Mouse (Mus musculus): ENCODE data around the gene Uts2. TPM values are rescaled to one million over a fixed set of nuclear protein-coding genes. Genes with fewer than 3 reads are reported as not detected.
A peak's percentile ranks its signal among the peaks of the same experiment; 100 is the strongest.

The Uts2 gene
- total and polyA plus RNA-seq, 3 experiments = not detected

DNA sequence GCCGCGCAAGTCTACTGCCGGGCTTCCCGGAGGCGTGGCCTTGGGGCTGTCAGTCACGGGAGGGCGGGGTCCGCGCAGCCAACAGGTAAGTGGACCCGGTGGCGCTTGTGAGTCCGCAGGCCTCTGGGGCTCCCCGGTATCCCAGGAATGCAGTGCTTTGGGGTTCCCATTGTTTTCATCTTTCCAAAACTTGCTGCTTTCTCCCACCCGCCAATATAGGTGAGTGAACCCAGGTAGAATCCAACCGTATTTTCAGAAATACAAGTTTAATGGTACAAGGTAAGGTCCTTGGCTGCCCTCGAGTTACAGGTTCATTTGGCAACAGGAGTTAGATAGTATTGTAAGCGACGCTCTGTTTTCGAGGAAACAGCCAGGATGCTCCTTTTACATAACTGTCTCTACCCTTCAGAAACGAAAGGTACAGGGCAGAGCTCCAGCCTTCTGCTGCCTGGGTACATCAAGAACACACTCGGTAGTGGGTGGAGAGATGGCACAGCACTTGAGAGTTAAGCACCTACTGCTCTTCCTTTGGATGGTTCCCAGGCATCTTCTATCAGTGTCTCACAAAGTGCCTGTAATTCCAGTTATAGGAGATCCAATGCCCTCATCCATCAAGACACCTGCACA lies 48.2 kb downstream of the Uts2 start:
- Histone ChIP-seq H3K4me1 (ENCODE audit: control insufficient read depth in 1 of 2, insufficient read depth in 2 of 2) (peaks cover 2 to 17% of the 10 kb centered on the region in 2 experiments; a peak in 3 of 4 replicates), H3K79me2 (replicated peaks; ENCODE audit: control insufficient read depth, extremely low read depth, insufficient read depth, poor library complexity, severe bottlenecking) (no peaks in the 10 kb centered on the region), H3K36me3 (replicated peaks in 1 of 2; ENCODE audit: control insufficient read depth in 1 of 2, insufficient read depth in 1 of 2, low read length in 1 of 2) (peaks cover 20 to 34% of the 10 kb centered on the region in 2 experiments), H3K27me3 (replicated peaks) (no peaks in the 10 kb centered on the region), H3K9me3 (replicated peaks; ENCODE audit: low read length) (no peaks in the 10 kb centered on the region), H3K27ac (ENCODE audit: insufficient read depth, low read depth) (no peak overlapping the region), H3K9ac (ENCODE audit: insufficient read depth, low read depth) (no peak overlapping the region), H3K4me3 (replicated peaks in 1 of 3; ENCODE audit: low read depth in 2 of 3, low read length in 2 of 3, poor library complexity in 1 of 3) (peak overlapping the region; percentile 32 to 48 (median 34)), H3K4me2 (ENCODE audit: insufficient read depth, low read depth, poor library complexity, severe bottlenecking) (no peak overlapping the region)
- dilution Hi-C loops (cut with MboI; ENCODE audit: extremely low pct_ligation_motif_present, extremely low pct_unique_long_range_greater_than_20kb, low sequenced_read_pairs) (no loop called here), in situ Hi-C loops (cut with MboI; ENCODE audit: low pct_ligation_motif_present, low pct_unique_long_range_greater_than_20kb, low sequenced_read_pairs) (no loop called here)
- DNase-seq (ENCODE audit: extremely low read depth) = no peak
- TF ChIP-seq NRF1 (IDR thresholded peaks at IDR 0.05; ENCODE audit: low read depth, low read length) = peak; percentile 66; the same call in 1 of the 2 replicates
- TF ChIP-seq ZKSCAN1 (IDR thresholded peaks at IDR 0.05; ENCODE audit: borderline replicate concordance, low read depth, low read length) = no peak

GRCm38 (mm10) chr4:151046524-151046923 lies 49.6 kb downstream of the Uts2 start:
- Histone ChIP-seq H3K9ac (ENCODE audit: insufficient read depth, low read depth) (no peak overlapping the region), H3K27me3 (replicated peaks) (no peaks in the 10 kb centered on the region), H3K79me2 (replicated peaks; ENCODE audit: control insufficient read depth, extremely low read depth, insufficient read depth, poor library complexity, severe bottlenecking) (no peaks in the 10 kb centered on the region; the same call in 1 of the 2 replicates), H3K4me1 (ENCODE audit: control insufficient read depth in 1 of 2, insufficient read depth in 2 of 2) (peaks cover 7 to 22% of the 10 kb centered on the region in 2 experiments; a peak in 3 of 4 replicates), H3K9me3 (replicated peaks; ENCODE audit: low read length) (no peaks in the 10 kb centered on the region), H3K4me3 (replicated peaks in 1 of 3; ENCODE audit: low read depth in 2 of 3, low read length in 2 of 3, poor library complexity in 1 of 3) (no peak overlapping the region), H3K27ac (ENCODE audit: insufficient read depth, low read depth) (no peak overlapping the region), H3K4me2 (ENCODE audit: insufficient read depth, low read depth, poor library complexity, severe bottlenecking) (no peak overlapping the region), H3K36me3 (replicated peaks in 1 of 2; ENCODE audit: control insufficient read depth in 1 of 2, insufficient read depth in 1 of 2, low read length in 1 of 2) (peaks cover 29 to 47% of the 10 kb centered on the region in 2 experiments)
- in situ Hi-C loops (cut with MboI; ENCODE audit: low pct_ligation_motif_present, low pct_unique_long_range_greater_than_20kb, low sequenced_read_pairs) = no loop called here
- dilution Hi-C loops (cut with MboI; ENCODE audit: extremely low pct_ligation_motif_present, extremely low pct_unique_long_range_greater_than_20kb, low sequenced_read_pairs) = no loop called here
- DNase-seq (ENCODE audit: extremely low read depth) = no peak
- no peak for TF ChIP-seq CHD1 (IDR thresholded peaks at IDR 0.05; ENCODE audit: low read depth, low read length)
- no peak for TF ChIP-seq ZC3H11A (IDR thresholded peaks at IDR 0.05; ENCODE audit: low read depth, low read length)
- TF ChIP-seq GABPA (IDR thresholded peaks at IDR 0.05; ENCODE audit: insufficient replicate concordance, low read depth, low read length) = no peak
- no peak for TF ChIP-seq MAZ (IDR thresholded peaks at IDR 0.05; ENCODE audit: low read depth, low read length)
- TF ChIP-seq UBTF (IDR thresholded peaks at IDR 0.05; ENCODE audit: low read depth, low read length) = no peak

- Histone ChIP-seq H3K9me3 (replicated peaks; ENCODE audit: low read length) (no peaks in the 10 kb centered on the region), H3K27me3 (replicated peaks) (no peaks in the 10 kb centered on the region), H3K79me2 (replicated peaks; ENCODE audit: control insufficient read depth, extremely low read depth, insufficient read depth, poor library complexity, severe bottlenecking) (peaks cover 11% of the 10 kb centered on the region), H3K4me3 (replicated peaks in 1 of 3; ENCODE audit: low read depth in 2 of 3, low read length in 2 of 3, poor library complexity in 1 of 3) (no peak overlapping the region), H3K36me3 (replicated peaks in 1 of 2; ENCODE audit: control insufficient read depth in 1 of 2, insufficient read depth in 1 of 2, low read length in 1 of 2) (peaks cover 42 to 83% of the 10 kb centered on the region in 2 experiments), H3K4me2 (ENCODE audit: insufficient read depth, low read depth, poor library complexity, severe bottlenecking) (no peak overlapping the region), H3K27ac (ENCODE audit: insufficient read depth, low read depth) (no peak overlapping the region), H3K4me1 (ENCODE audit: control insufficient read depth in 1 of 2, insufficient read depth in 2 of 2) (peaks cover 12 to 20% of the 10 kb centered on the region in 2 experiments; a peak in 3 of 4 replicates), H3K9ac (ENCODE audit: insufficient read depth, low read depth) (no peak overlapping the region)
- TF ChIP-seq CHD1 (IDR thresholded peaks at IDR 0.05; ENCODE audit: low read depth, low read length) (no peak), ZKSCAN1 (IDR thresholded peaks at IDR 0.05; ENCODE audit: borderline replicate concordance, low read depth, low read length) (no peak), ZMIZ1 (IDR thresholded peaks at IDR 0.05; ENCODE audit: low read depth, low read length) (no peak), MAX (IDR thresholded peaks at IDR 0.05; ENCODE audit: low read length) (no peak), MAZ (IDR thresholded peaks at IDR 0.05; ENCODE audit: low read depth, low read length) (no peak), RAD21 (IDR thresholded peaks at IDR 0.05; ENCODE audit: low read depth, low read length) (no peak), ELF1 (IDR thresholded peaks at IDR 0.05; ENCODE audit: low read depth, low read length) (no peak), USF1 (IDR thresholded peaks at IDR 0.05; ENCODE audit: low read depth, low read length) (no peak), BHLHE40 (IDR thresholded peaks at IDR 0.05; ENCODE audit: low read depth, low read length) (no peak), USF2 (conservative IDR thresholded peaks at IDR 0.05; ENCODE audit: low read depth, low read length) (no peak), MYC (IDR thresholded peaks at IDR 0.05; ENCODE audit: low read depth, low read length) (no peak), UBTF (IDR thresholded peaks at IDR 0.05; ENCODE audit: low read depth, low read length) (no peak), MEF2A (IDR thresholded peaks at IDR 0.05; ENCODE audit: borderline replicate concordance, low read depth, low read length) (no peak)
- in situ Hi-C loops (cut with MboI; ENCODE audit: low pct_ligation_motif_present, low pct_unique_long_range_greater_than_20kb, low sequenced_read_pairs) = no loop called here
- dilution Hi-C loops (cut with MboI; ENCODE audit: extremely low pct_ligation_motif_present, extremely low pct_unique_long_range_greater_than_20kb, low sequenced_read_pairs) = no loop called here
- no peak for DNase-seq (ENCODE audit: extremely low read depth)
Measured at GRCm38 (mm10) chr4:151051162-151051561, 54.3 kb downstream of the Uts2 start.

Measured in CH12.LX (cell line).